Mouse (Mus musculus): Measurements from ENCODE around the gene Stoml1. TPM values are rescaled to one million over a fixed set of nuclear protein-coding genes. Genes with fewer than 3 reads are reported as not detected.

Gene Stoml1
- polyA plus RNA-seq (2014; fragmentation: Illumina TruSeq; extraction: RNeasy Lipid Tissue Mini Kit (QIAGEN cat#74804); ENCODE audit: low replicate concordance): 6.9 TPM

DNA sequence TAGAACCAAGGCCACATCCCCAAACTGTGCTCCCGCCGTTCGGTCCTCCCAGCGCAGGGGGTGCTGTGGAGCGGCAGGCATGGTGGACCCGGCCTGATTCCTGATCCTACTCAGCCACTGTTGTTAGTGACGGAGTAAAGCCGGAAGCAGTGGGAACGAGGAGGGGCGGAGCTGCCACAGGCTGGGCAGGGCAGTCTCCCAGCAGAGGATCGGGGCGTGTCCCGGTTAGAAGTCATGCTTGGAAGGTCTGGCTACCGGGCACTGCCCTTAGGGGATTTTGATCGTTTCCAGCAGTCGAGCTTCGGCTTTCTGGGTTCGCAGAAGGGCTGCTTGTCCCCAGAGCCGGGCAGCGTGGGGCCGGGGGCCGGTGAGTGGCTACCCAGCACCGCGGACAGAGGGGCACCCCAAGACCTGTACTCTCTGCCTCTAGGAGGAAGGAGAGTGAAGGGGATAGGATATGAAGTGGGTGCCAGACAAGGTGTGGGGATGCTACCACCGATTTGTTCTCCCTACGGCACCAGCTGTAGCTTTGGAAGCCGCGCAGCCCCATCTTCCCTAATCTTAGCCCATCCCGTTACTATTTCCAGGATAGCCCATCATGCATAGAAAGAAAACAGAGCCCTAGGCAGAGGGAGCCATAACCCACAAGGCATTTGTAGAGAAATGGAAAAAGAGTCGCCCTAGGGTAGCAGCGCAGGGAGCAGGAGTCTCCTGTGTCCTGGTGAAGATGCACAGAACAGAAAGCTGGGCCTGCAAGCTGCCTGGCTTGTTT, at the start of gene Stoml1:
Gene Stoml1 (plus strand): TSS at position 132 of the 772 bp plus-strand sequence.

DNA sequence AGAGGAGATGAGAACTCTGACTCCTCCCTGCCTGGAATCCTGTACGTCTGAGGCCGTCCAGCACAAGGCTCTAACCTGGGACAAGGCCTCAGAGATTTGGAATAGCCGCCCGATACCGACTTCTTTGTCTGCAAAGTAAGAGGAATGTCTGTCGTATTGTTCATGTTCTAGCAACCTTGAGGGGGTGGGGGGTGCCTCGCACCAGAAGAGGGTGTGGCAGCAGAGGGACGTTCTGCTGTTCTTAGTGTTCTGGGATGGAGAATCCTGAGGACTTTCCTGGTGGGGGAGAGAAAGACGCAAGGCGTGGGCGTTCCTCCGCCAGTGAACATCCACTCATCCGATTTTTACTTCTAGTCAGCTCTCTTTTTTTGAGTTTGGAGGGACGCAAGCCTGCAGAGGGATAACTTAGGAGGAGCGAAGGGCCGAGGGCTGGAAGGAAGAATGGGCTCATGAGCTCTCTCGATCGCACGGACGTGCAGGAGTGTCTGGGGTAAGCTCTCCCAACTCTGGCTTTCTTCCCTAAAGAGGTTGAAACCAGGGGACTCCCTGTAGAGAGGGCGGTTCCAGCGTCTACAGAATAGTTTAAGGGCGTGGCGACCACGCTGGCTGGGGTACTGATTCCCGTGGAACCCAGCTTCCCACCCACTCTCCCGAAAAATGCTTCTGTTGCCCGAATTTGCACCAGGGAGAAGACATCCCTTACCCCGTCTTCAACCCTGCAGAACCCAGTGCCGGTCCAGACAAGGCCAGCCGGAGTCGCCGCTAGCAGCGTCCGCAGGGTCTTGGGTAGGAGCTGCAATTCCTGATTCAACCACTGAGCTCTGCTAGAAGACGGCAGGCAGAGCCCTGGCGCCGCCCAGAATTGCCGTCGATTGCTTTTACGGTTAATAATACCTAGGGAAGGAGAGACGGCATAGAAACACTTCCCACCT, 49.2 kb upstream of the Stoml1 start, which contains the start of the genes Islr and Islr2:
Gene Islr (minus strand): TSS at position 791 of the 932 bp plus-strand sequence.
Gene Islr2 (minus strand): TSS at position 804 of the 932 bp plus-strand sequence.

GRCm38 (mm10) chr9:58249592-58250192, 3.3 kb upstream of the Stoml1 start, which contains the start of gene Pml:
Pml (minus strand) TSS chr9:58249786.

Other genes with a start within 250 kb of the Stoml1 start
- not detected for gene Cyp11a1, start 246.8 kb upstream of the Stoml1 start, polyA plus RNA-seq (2014; fragmentation: Illumina TruSeq; extraction: RNeasy Lipid Tissue Mini Kit (QIAGEN cat#74804); ENCODE audit: low replicate concordance)
- not detected for gene Stra6, start 189.4 kb upstream of the Stoml1 start, polyA plus RNA-seq (2014; fragmentation: Illumina TruSeq; extraction: RNeasy Lipid Tissue Mini Kit (QIAGEN cat#74804); ENCODE audit: low replicate concordance)
- gene Ccdc33, start 134.3 kb upstream of the Stoml1 start, polyA plus RNA-seq (2014; fragmentation: Illumina TruSeq; extraction: RNeasy Lipid Tissue Mini Kit (QIAGEN cat#74804); ENCODE audit: low replicate concordance): not detected
- 0.67 TPM for gene Islr, start 48.9 kb upstream of the Stoml1 start, polyA plus RNA-seq (2014; fragmentation: Illumina TruSeq; extraction: RNeasy Lipid Tissue Mini Kit (QIAGEN cat#74804); ENCODE audit: low replicate concordance)
- not detected for gene Islr2, start 48.8 kb upstream of the Stoml1 start, polyA plus RNA-seq (2014; fragmentation: Illumina TruSeq; extraction: RNeasy Lipid Tissue Mini Kit (QIAGEN cat#74804); ENCODE audit: low replicate concordance)
- 3.6 TPM for gene Pml, start 3.4 kb upstream of the Stoml1 start, polyA plus RNA-seq (2014; fragmentation: Illumina TruSeq; extraction: RNeasy Lipid Tissue Mini Kit (QIAGEN cat#74804); ENCODE audit: low replicate concordance)
- 0.19 TPM for gene Loxl1, start 60.0 kb downstream of the Stoml1 start, polyA plus RNA-seq (2014; fragmentation: Illumina TruSeq; extraction: RNeasy Lipid Tissue Mini Kit (QIAGEN cat#74804); ENCODE audit: low replicate concordance)
- gene Tbc1d21, start 117.3 kb downstream of the Stoml1 start, polyA plus RNA-seq (2014; fragmentation: Illumina TruSeq; extraction: RNeasy Lipid Tissue Mini Kit (QIAGEN cat#74804); ENCODE audit: low replicate concordance): not detected
- not detected for gene Insyn1, start 235.4 kb downstream of the Stoml1 start, polyA plus RNA-seq (2014; fragmentation: Illumina TruSeq; extraction: RNeasy Lipid Tissue Mini Kit (QIAGEN cat#74804); ENCODE audit: low replicate concordance)

Measured in small intestine, adult 10 weeks (tissue).